Mouse (Mus musculus) subcutaneous adipose tissue, adult 2 months (tissue): ENCODE data around the gene Cdkl3. TPM values are rescaled to one million over a fixed set of nuclear protein-coding genes. Genes with fewer than 3 reads are reported as not detected.

Experiments
- polyA plus RNA-seq: library from polyadenylated mRNA; depleted of rRNA; stranded (reverse); fragments of >200 nt; gene quantifications from 2 replicates; pipeline ENCODE4 v1.2.3, GENCODE M21; 2012; ENCODE audit warnings: low replicate concordance; rRNA removed

Cdkl3 gene
- polyA plus RNA-seq = 3.0 and 3.7 TPM in 2 replicates

GRCm38 (mm10) chr11:52003772-52004528 lies at the start of gene Cdkl3:
Gene Cdkl3, plus strand, starts transcription at chr11:52004221.

GRCm38 (mm10) chr11:51967443-51968401 lies 36.3 kb upstream of the Cdkl3 start, which contains the start of gene Cdkn2aipnl:
Gene Cdkn2aipnl, plus strand, starts transcription at chr11:51967661.

DNA sequence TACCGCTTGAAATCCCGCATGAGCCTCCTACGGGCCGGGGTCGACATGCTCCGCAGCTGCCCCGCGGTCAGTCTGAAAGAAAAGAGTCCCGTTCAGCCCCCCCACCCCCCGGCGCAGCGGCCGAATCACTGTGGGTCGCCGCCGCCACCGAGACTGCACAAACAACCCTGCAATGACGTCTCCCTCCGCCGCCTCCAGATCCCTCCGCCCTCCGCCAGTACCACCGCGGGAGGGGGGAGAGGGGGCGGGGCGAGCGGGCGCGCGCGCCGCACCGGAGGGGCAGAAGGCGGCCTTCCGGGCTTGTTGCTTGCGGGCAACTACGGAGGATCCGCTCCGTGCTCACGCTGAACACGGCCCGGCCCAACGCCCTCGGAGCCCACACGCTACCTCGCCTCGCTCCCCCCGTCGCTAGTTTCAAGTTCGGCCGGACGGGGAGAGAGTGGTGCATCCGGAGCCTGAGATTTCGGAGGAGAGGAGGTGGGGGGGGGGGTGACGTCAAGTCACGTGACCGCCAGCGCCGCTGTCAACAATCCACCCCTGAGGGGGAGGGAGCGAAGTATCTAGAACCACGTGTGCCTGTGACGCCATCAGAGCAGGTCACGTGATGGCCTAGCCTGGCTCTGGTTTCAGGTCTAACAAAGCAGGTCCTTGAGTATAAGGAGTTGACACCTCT lies 3.6 kb upstream of the Cdkl3 start, which contains the start of gene Ube2b:
TSS of gene Ube2b (minus strand) at position 473 of the 673 bp plus-strand sequence.

DNA sequence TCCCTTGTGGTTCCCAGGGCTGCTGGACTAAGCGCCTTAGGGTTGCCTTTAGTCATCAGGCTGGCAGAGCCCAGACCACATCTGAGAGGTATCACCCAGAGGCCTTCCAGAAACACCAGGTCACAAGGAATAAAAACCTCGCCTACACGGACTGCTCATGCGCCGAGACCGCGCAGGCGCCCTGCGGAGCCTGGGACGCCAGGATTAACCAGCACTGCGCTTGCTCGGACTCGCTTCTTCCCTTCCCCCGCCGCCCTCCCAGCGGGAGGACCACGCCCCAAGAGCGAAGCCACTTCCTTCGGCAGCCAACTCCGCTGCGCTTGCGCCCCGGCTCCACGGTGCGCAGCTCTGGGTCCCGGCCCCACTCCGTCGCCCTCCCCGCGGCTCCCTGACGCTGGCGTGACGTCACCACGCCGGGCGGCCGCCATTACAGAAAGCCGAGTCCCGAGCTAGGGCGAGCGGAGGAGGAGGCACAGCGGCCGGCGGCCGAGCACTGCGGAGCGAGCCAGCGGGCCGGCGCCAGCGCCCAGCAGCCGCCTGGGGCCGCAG lies 94.5 kb downstream of the Cdkl3 start, which contains the start of gene Ppp2ca:
TSS of gene Ppp2ca (plus strand) at position 284 of the 549 bp plus-strand sequence.

Other genes starting within 250 kb of the Cdkl3 start
- 18.3 and 19.8 TPM in 2 replicates for gene Sec24a, start 240.6 kb upstream of the Cdkl3 start, polyA plus RNA-seq
- 25.9 and 37.9 TPM in 2 replicates for gene Sar1b, start 240.5 kb upstream of the Cdkl3 start, polyA plus RNA-seq
- 10.1 and 10.4 TPM in 2 replicates for gene Jade2, start 146.6 kb upstream of the Cdkl3 start, polyA plus RNA-seq
- 17.2 and 24.4 TPM in 2 replicates for gene Cdkn2aipnl, start 36.6 kb upstream of the Cdkl3 start, polyA plus RNA-seq
- 66.2 and 80.4 TPM in 2 replicates for gene Ube2b, start 3.5 kb upstream of the Cdkl3 start, polyA plus RNA-seq
- 45.3 and 49.1 TPM in 2 replicates for gene Ppp2ca, start 94.5 kb downstream of the Cdkl3 start, polyA plus RNA-seq
- not detected in 2 replicates for gene Olfr1373, start 141.3 kb downstream of the Cdkl3 start, polyA plus RNA-seq
- gene Olfr1371, start 209.8 kb downstream of the Cdkl3 start, polyA plus RNA-seq = not detected in 2 replicates
- 43.5 and 43.7 TPM in 2 replicates for gene Skp1a, start 227.8 kb downstream of the Cdkl3 start, polyA plus RNA-seq